34 mouse cellular contexts compared by ENCODE assay signal in the genomic region with DNA sequence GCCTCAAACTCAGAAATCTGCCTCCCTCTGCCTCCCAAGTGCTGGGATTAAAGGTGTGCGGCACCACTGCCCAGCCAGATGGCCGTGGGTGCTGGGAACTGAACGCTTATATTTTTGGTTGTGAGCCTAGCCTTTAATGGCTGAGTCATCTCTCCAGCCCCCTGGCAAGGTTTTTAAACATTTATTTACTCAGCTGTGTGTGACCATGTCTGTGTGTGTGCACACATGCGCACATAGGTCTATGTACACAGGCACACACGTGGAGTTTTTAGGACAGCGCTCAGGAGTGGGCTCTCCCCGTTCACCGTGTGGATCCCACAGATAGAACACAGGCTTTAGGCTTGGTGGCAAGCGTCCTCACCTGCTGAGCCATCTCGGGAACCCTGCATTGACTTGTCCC. TPM values are rescaled to one million over a fixed set of nuclear protein-coding genes. Genes with fewer than 3 reads are reported as not detected.
A peak's percentile ranks its signal among the peaks of the same experiment; 100 is the strongest.
DNase-seq lines count a peak whose midpoint lies in the region; ATAC-seq and TF ChIP-seq lines count a peak whose summit lies in the region.
"Had no signal": no experiment of that assay in that cellular context is flagged by ENCODE, and none has a peak within 500 bp of the region (broad histone marks: within the 10 kb centered on the region; RNA-seq: fewer than 3 reads in every experiment).

No protein-coding gene starts in this region.

- no peaks in the 10 kb centered on the region for H3K27me3 ChIP-seq in liver, embryonic 13.5 days
- no peaks in the 10 kb centered on the region for H3K27me3 ChIP-seq in liver, embryonic 12.5 days (replicated peaks)
- H3K27me3 ChIP-seq in stomach, postnatal 0 days (ENCODE audit: control insufficient read depth, insufficient read depth, low read length), result no peaks in the 10 kb centered on the region
- H3K27me3 ChIP-seq: CH12.LX; embryonic facial prominence, embryonic 13.5 days; forebrain, embryonic 15.5 days; heart, embryonic 13.5 days; hindbrain, embryonic 15.5 days; limb, embryonic 13.5 days; midbrain, embryonic 15.5 days; Patski had no signal

- no peak for DNase-seq in liver, embryonic 13.5 days
- DNase-seq in 3T3-L1 (ENCODE audit: low read depth, low spot score) (peak; percentile 65), R1 (ENCODE audit: low read depth, low spot score) (peak; percentile 57)
- peak; percentile 41 for DNase-seq in stomach, postnatal 0 days (ENCODE audit: low spot score)
- DNase-seq in right cerebral cortex, adult 2 months (ENCODE audit: low spot score in 2 of 2), result no peak
- DNase-seq in left cerebral cortex, postnatal 36 days (ENCODE audit: low spot score in 2 of 2), result no peak
- DNase-seq: adrenal gland, postnatal 25 days; B cell, adult 2 months; cerebellum, adult 18-20 months; cerebellum, postnatal 10 days; gastrocnemius, adult 2 months; gastrocnemius, postnatal 36 days; heart, adult 18-20 months; heart, postnatal 10 days; kidney, adult 11 months; kidney, postnatal 14 days; lung, postnatal 10 days; right cerebral cortex, postnatal 4 days; thymus, postnatal 25 days had no signal

- H3K27ac ChIP-seq in liver, embryonic 13.5 days, result no peak overlapping the region
- H3K27ac ChIP-seq in liver, embryonic 12.5 days, result no peak overlapping the region
- H3K27ac ChIP-seq in stomach, postnatal 0 days (replicated peaks), result no peak overlapping the region
- H3K27ac ChIP-seq: embryonic facial prominence, embryonic 13.5 days; forebrain, embryonic 10.5 days; forebrain, embryonic 15.5 days; gastrocnemius, adult 2 months; hindbrain, embryonic 10.5 days; hindbrain, embryonic 15.5 days; left cerebral cortex, adult 2 months; limb, embryonic 13.5 days; midbrain, embryonic 10.5 days; midbrain, embryonic 15.5 days had no signal

- no peak overlapping the region for H3K4me3 ChIP-seq in liver, embryonic 13.5 days (replicated peaks)
- no peak overlapping the region for H3K4me3 ChIP-seq in liver, embryonic 12.5 days
- no peak overlapping the region for H3K4me3 ChIP-seq in stomach, postnatal 0 days (ENCODE audit: low read depth, low read length)
- H3K4me3 ChIP-seq: embryonic facial prominence, embryonic 13.5 days; forebrain, embryonic 10.5 days; forebrain, embryonic 15.5 days; gastrocnemius, adult 2 months; heart, embryonic 13.5 days; hindbrain, embryonic 10.5 days; hindbrain, embryonic 15.5 days; left cerebral cortex, adult 2 months; limb, embryonic 13.5 days; midbrain, embryonic 10.5 days; midbrain, embryonic 15.5 days had no signal

- no peak for ATAC-seq in liver, embryonic 13.5 days (ENCODE audit: low read depth)
- ATAC-seq in liver, embryonic 12.5 days, result no peak
- ATAC-seq in stomach, postnatal 0 days (ENCODE audit: low FRiP score, low TSS enrichment), result peak; percentile 50; the same call in 1 of the 2 replicates
- ATAC-seq: forebrain, embryonic 15.5 days; inflammation-experienced regulatory T-cells, adult 6 months; midbrain, embryonic 15.5 days; Patski had no signal

- no peaks in the 10 kb centered on the region for H3K36me3 ChIP-seq in liver, embryonic 13.5 days
- no peaks in the 10 kb centered on the region for H3K36me3 ChIP-seq in liver, embryonic 12.5 days
- no peaks in the 10 kb centered on the region for H3K36me3 ChIP-seq in stomach, postnatal 0 days (ENCODE audit: control insufficient read depth, insufficient read depth, low read length)
- H3K36me3 ChIP-seq: embryonic facial prominence, embryonic 13.5 days; forebrain, embryonic 10.5 days; forebrain, embryonic 15.5 days; G1E; heart, embryonic 13.5 days; hindbrain, embryonic 10.5 days; hindbrain, embryonic 15.5 days; limb, embryonic 13.5 days; midbrain, embryonic 10.5 days; midbrain, embryonic 15.5 days had no signal

- no peaks in the 10 kb centered on the region for H3K9me3 ChIP-seq in liver, embryonic 13.5 days (replicated peaks)
- H3K9me3 ChIP-seq in liver, embryonic 12.5 days (replicated peaks), result no peaks in the 10 kb centered on the region
- H3K9me3 ChIP-seq in stomach, postnatal 0 days (ENCODE audit: control insufficient read depth, low read length), result no peaks in the 10 kb centered on the region
- H3K9me3 ChIP-seq: embryonic facial prominence, embryonic 13.5 days; forebrain, embryonic 10.5 days; forebrain, embryonic 15.5 days; heart, embryonic 13.5 days; hindbrain, embryonic 10.5 days; hindbrain, embryonic 15.5 days; limb, embryonic 13.5 days; midbrain, embryonic 10.5 days; midbrain, embryonic 15.5 days had no signal

- H3K4me1 ChIP-seq in liver, embryonic 13.5 days (replicated peaks), result peaks cover 63% of the 10 kb centered on the region
- H3K4me1 ChIP-seq in liver, embryonic 12.5 days, result peaks cover 58% of the 10 kb centered on the region
- H3K4me1 ChIP-seq in stomach, postnatal 0 days (replicated peaks; ENCODE audit: control insufficient read depth, insufficient read depth), result no peaks in the 10 kb centered on the region; the same call in 1 of the 2 replicates

- 80% methylated on average over 10 of the region's 10 CpGs for WGBS in liver, embryonic 13.5 days (ENCODE audit: insufficient replicate concordance)
- 76% methylated on average over 10 of the region's 10 CpGs for WGBS in liver, embryonic 12.5 days (ENCODE audit: insufficient replicate concordance)
- 57% methylated on average over 10 of the region's 10 CpGs for WGBS in stomach, postnatal 0 days

- intact Hi-C loops in left cerebral cortex, postnatal 36 days (cut with DNase I), result no loop called here

- TF ChIP-seq EP300 in stomach, postnatal 0 days (optimal IDR thresholded peaks at IDR 0.05), result no peak

- peak overlapping the region; percentile 27; the same call in 1 of the 2 replicates for H3K9ac ChIP-seq in liver, embryonic 13.5 days
- H3K9ac ChIP-seq in liver, embryonic 12.5 days, result no peak overlapping the region
- H3K9ac ChIP-seq in stomach, postnatal 0 days (ENCODE audit: low read length), result no peak overlapping the region
- H3K9ac ChIP-seq: embryonic facial prominence, embryonic 13.5 days; forebrain, embryonic 15.5 days; heart, embryonic 13.5 days; hindbrain, embryonic 15.5 days; limb, embryonic 13.5 days; midbrain, embryonic 15.5 days had no signal

- TF ChIP-seq CTCF in stomach, postnatal 0 days (IDR thresholded peaks at IDR 0.05; ENCODE audit: low read depth), result no peak

- no peak overlapping the region for H3K4me2 ChIP-seq in liver, embryonic 13.5 days
- H3K4me2 ChIP-seq in liver, embryonic 12.5 days, result no peak overlapping the region
- H3K4me2 ChIP-seq in stomach, postnatal 0 days (replicated peaks; ENCODE audit: low read depth), result no peak overlapping the region
- H3K4me2 ChIP-seq: embryonic facial prominence, embryonic 13.5 days; forebrain, embryonic 15.5 days; heart, embryonic 13.5 days; hindbrain, embryonic 15.5 days; limb, embryonic 13.5 days; midbrain, embryonic 15.5 days had no signal

RNA-seq across cellular contexts. Expression of a gene that starts 29.6 kb away (rescaled TPM):
- polyA plus RNA-seq in liver, embryonic 13.5 days (2015; fragmentation: Nextera tagmentation; extraction: Ambion mirVana), result 109 and 131 TPM in 2 replicates
- polyA plus RNA-seq in liver, embryonic 12.5 days (2016; fragmentation: Nextera tagmentation; extraction: Ambion mirVana), result 161 and 169 TPM in 2 replicates
- 69.2 and 73.6 TPM in 2 replicates for polyA plus RNA-seq in stomach, postnatal 0 days (2015; fragmentation: Nextera tagmentation; extraction: Ambion mirVana)
- total RNA-seq in left cerebral cortex, postnatal 36 days (2021), result 10 to 100 TPM; 33.8 to 36.2 TPM

RNA-seq across cellular contexts. Expression of a gene that starts 50.9 kb away (rescaled TPM):
- polyA plus RNA-seq in liver, embryonic 13.5 days (2015; fragmentation: Nextera tagmentation; extraction: Ambion mirVana), result 159 and 203 TPM in 2 replicates
- 170 and 173 TPM in 2 replicates for polyA plus RNA-seq in liver, embryonic 12.5 days (2016; fragmentation: Nextera tagmentation; extraction: Ambion mirVana)
- polyA plus RNA-seq in stomach, postnatal 0 days (2015; fragmentation: Nextera tagmentation; extraction: Ambion mirVana), result 95.9 and 108 TPM in 2 replicates
- 100 to 1,000 TPM; 101 to 153 TPM for total RNA-seq in left cerebral cortex, postnatal 36 days (2021)

Comparison
In these comparisons a context has a peak if more than half of its experiments do, and no peak if none do; other contexts are left out.
1. DNase-seq: peak in 3T3-L1 (single experiment), R1 (single experiment) and stomach, postnatal 0 days (single experiment); none in liver, embryonic 13.5 days (single experiment), right cerebral cortex, adult 2 months (0 of 2) and left cerebral cortex, postnatal 36 days (0 of 2).